Mouse (Mus musculus) stomach, postnatal 0 days (tissue): ENCODE data around the gene Pak1.

Source experiments
- CTCF ChIP-seq: IDR thresholded peaks from 2 replicates; pipeline ENCODE4 v1.5.1; 2016; ENCODE audit warnings: antibody characterized with exemption, low read depth, mild to moderate bottlenecking, moderate library complexity
- EP300 ChIP-seq: optimal IDR thresholded peaks from 2 replicates; pipeline ENCODE3; 2016; ENCODE audit warnings: antibody characterized with exemption

GRCm38 (mm10) chr7:97809307-97809706 is 21.0 kb downstream of the Pak1 start:
- TF ChIP-seq EP300 (no peak), CTCF (no peak)
